Mouse (Mus musculus) gastrocnemius, postnatal 4 days (tissue): Measurements from ENCODE around the gene Rtel1. TPM values are rescaled to one million over a fixed set of nuclear protein-coding genes. Genes with fewer than 3 reads are reported as not detected.

Experiments
- DNase-seq, 2 experiments: peaks; one replicate each; pipeline ENCODE4 v3.0.0; 2021 to 2022; ENCODE audit warnings: low spot score in 2 of 2, mixed read lengths in 2 of 2
- total RNA-seq, 2 experiments: library from RNA; stranded (reverse); gene quantifications; 2 replicates each; pipeline ENCODE4 v1.2.3; 2021

Gene Rtel1
- total RNA-seq, 2 experiments from 2014 or later: 37.0 to 40.9 TPM

DNA sequence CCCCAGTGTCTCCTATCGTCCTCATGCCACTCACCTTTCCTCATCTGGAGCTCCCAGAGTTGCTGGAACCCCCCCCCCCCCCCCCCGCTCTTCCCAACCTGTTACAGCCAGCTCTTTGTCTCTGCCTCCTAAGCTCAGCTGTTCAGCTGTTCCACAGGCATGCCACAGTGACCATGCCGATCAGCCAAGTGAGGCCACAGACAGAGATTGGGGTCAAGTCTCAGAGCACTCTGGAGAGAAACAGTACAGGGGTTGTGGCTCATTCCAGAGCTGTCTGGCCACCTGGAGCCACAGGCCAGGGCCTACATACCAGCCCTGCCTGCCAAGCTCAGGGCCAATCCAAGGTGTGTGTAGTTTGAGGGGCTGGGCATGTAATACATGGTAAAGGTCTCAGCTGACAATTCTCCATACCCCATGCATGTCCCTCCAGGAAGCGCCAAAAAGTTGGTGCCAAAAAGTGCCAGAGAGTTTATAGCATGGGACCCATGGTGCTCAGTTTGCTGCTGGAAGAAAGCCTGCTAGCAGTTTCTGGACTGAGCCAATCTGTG lies 67.2 kb downstream of the Rtel1 start:
- DNase-seq: no peak

DNA sequence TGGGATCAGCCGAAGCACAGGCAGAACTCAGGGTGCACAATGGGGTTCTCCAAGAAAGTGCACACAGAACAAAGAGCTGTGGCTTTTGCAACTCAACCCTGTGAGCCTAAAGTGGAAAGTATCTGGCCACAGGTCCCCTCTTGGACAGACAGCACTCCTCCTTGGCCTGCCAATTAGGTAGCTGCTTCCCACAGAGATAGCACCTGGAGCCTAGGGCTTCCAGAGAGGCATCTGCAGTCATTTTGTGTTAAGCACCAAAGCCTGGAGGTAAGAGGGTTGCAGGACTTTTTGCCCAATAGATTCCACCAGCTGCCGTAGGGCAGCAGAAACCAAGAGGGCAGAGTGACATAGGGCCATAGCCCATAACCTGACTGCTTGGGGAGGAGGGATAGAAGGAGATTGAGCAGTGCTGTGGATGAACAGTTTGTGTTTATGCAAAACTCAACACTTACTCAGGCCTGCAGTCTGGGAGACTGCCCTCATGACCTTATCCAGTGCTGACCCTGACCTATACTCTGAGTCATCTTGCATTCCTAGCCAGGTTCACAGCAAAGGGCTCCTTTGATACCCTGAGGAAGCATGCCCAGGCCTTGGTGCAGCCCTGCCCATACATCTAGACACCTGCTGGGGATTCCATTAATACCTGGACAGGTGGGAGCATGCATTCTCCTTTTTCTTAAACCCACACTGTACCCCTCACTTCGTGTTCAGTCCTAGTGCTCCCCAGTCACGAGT lies 70.8 kb downstream of the Rtel1 start:
- no peak for DNase-seq

DNA sequence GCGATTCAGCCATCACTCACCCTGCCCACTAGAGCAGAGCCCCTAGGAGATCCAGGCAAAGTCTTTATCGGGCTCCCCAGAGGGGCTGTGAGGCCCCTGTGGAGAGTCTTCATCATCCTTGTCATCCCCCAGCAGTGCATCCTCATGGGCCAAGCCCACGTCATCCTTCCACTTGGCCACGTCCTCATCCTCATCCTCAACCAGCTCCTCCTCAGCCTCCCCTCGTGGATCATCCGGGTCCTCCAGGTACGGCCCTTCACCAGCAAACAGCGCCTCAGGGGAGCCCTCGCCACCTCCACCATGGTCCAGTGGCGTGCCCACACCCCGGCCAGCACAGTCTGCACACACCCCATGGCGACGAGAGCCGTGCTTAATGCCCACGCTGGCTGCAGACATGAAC lies 71.5 kb downstream of the Rtel1 start:
- DNase-seq: no peak

DNA sequence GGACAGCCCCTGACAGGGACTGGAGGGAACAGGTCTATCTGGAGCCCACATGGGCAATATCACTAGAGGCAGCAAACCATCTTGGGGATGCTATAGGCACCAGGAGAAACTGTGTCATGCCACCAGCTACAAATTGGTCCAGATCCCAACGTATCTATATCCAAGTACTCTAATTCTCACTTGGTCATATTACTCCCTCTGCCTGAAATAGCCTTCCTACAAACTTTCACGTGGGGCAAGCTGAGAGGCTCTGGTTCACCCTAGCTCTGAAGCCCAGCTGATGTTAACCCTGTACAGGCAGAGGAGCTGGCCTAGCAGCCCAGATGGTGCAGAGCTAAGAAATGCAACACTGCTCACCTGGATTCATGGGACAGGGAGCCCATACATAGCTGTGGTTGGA lies 72.0 kb downstream of the Rtel1 start:
- no peak for DNase-seq

DNA sequence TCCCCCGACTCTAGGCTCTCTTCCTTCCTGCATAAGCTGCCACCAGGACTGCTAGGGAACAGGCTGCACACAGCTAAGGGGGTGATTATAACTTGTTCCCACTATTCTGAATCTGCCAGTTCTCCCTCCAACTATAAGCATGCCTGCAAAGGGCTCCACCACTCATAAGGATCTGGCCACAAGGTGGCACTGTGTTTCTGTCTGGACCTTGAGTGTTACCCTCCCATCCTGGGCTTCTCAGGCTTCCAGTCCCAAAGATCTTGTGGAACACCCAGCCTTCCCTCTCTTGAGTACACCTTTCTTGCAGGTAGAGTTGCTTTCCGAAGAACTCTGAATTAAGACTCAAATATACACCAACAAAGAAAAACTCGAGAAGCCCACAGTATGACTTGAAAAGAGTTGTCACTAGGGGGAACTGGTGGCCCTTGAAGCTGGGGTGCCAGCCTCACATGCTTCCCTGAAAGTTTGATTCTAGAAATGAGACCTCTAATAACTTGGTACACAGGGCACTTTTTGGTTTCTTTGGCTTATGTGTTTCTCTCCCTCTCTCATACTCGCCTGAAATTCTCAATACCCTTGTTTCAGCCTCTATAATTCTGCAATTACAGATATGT lies 73.2 kb downstream of the Rtel1 start:
- DNase-seq: peak; percentile 69 to 87

DNA sequence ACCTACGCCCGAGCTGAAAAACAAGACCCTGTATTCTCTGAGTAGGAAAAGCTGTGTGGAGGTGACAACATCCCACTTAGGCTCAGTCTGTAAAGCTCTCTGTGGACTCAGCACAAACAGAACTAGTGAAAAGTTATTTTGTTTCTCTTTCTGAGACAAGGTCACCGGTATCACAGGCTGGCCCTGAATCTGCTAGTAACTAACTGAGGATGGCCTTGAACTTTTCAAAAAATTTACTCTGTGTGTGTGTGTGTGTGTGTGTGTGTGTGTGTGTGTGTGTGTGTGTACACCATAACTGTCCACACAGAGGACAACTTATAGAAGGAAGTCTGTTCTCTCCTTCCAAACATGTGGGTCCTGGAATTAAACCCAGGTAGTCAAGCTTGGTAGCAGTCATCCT lies 74.5 kb downstream of the Rtel1 start:
- no peak for DNase-seq

DNA sequence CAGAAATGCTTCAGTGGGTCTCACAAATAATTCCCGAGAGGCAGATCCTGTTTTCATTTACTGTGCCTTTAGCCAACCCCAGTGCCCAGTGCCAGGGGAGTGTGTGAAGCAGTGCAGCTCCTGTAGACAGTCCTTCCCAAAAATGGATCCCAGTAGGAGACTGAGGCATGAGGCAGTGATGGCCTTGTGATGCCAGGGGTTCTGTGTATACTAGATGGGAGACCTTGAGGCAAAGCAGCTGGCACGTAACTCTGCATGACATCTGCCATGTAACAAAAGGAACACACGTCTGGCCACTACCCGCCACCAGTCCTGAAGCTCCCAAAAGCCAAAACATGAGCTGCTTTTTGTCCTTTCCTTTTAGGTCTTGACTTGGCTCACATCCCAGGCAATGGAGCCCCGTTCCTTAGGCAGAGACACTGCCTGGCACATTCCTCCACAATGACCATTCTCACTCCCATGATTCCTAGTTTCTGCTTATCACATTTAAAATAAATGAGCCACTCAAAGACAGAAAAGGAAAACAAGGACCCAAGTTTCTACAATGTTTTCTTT lies 77.7 kb downstream of the Rtel1 start:
- DNase-seq: no peak

DNA sequence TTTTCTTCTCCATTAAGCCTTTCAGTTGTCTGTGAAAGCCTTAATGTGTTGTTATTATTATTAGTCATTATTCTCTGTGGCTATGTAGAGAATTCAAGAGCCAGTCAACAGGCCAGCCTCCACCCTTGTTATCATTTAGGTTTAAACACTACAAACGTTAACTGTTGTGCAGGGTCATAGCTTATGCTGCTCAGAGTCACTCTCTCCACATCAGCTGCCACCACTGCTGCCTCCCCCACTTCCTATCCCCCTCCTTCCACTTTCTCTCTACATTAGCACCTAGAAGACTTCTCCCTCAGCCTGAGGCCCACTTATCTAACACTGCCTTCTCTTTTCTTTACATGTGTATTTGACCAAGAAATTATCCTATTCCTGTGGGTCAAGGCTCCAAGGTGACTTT lies 82.0 kb downstream of the Rtel1 start:
- no peak for DNase-seq

DNA sequence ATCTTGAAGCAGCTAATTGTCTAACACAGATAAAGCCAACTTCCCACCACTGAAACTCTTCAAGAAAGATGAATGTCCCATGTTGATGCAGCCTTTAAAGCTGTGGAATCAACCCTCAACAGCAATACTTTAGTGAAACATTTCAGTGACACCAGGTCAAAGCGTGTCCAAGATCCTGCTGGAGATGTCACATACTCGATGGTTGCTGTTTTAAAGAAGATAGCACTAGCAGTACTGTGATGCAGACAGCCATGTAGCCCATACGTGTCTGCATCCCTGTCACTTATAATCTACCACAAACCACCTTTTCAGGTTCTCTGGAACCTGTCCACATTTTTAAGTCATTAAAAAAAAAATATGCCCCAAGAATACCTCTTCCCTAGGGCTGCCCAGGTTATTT lies 84.2 kb downstream of the Rtel1 start:
- no peak for DNase-seq

Other genes starting within 250 kb of the Rtel1 start
- gene Kcnq2, start 184.4 kb upstream of the Rtel1 start, total RNA-seq: not detected
- gene Eef1a2, start 162.7 kb upstream of the Rtel1 start, total RNA-seq: 100 to 1,000 TPM; 639 to 677 TPM
- 10 to 100 TPM; 67.4 to 71.2 TPM for gene Ppdpf, start 132.5 kb upstream of the Rtel1 start, total RNA-seq
- gene Ptk6, start 117.0 kb upstream of the Rtel1 start, total RNA-seq: under 1 TPM in 1 of 2 experiments, not detected in 1; 0.10 TPM
- gene Srms, start 106.6 kb upstream of the Rtel1 start, total RNA-seq: not detected
- gene Fndc11, start 99.7 kb upstream of the Rtel1 start, total RNA-seq: not detected
- 1 to 10 TPM; 4.5 to 6.0 TPM for gene Helz2, start 77.7 kb upstream of the Rtel1 start, total RNA-seq
- 10 to 100 TPM; 12.1 to 14.5 TPM for gene Gmeb2, start 31.7 kb upstream of the Rtel1 start, total RNA-seq
- under 1 TPM; 0.32 to 0.47 TPM for gene Stmn3, start 5.2 kb upstream of the Rtel1 start, total RNA-seq
- gene Zgpat, start 45.2 kb downstream of the Rtel1 start, total RNA-seq: 10 to 100 TPM; 23.3 to 26.2 TPM
- gene Arfrp1, start 45.7 kb downstream of the Rtel1 start, total RNA-seq: 10 to 100 TPM; 31.6 to 32.4 TPM
- gene Lime1, start 60.3 kb downstream of the Rtel1 start, total RNA-seq: 10 to 100 TPM; 10.9 to 17.8 TPM
- gene Zbtb46, start 139.7 kb downstream of the Rtel1 start, total RNA-seq: 10 to 100 TPM; 10.1 to 12.0 TPM
- not detected for gene Abhd16b, start 173.5 kb downstream of the Rtel1 start, total RNA-seq
- gene Tpd52l2, start 177.4 kb downstream of the Rtel1 start, total RNA-seq: 10 to 100 TPM; 86.8 to 93.0 TPM
- 10 to 100 TPM; 84.7 to 88.0 TPM for gene Dnajc5, start 200.7 kb downstream of the Rtel1 start, total RNA-seq